Mouse (Mus musculus): ENCODE measurements around the gene Eif4h.

DNA sequence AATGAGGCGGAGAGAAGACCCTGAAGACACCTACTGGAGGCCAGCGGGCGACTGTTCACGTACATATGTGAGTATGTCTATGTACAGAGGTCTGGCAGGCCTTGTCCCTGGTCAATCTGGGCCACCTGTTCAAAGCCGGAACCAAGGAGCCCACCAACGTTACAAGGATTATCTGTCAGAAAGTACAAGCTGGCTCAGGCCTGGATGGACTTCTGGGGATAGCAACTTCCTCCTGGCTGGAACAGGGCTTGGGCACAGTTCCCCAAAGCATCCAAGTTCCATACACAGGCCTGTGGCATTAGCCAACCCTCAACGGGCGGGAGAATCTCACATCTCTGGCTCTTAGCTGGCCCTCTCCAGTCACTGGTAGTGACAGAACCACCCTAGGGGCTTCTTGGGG, 25.0 kb downstream of the Eif4h start:
- TF ChIP-seq CTCF (conservative IDR thresholded peaks at IDR 0.05; ENCODE audit: low read length) (no peak), NANOG (IDR thresholded peaks at IDR 0.05; ENCODE audit: borderline replicate concordance, low read length) (no peak), POU5F1 (IDR thresholded peaks at IDR 0.05; ENCODE audit: borderline replicate concordance, low read length) (no peak)

Data from E14TG2a.4 (cell line).